Comparison of ENCODE assay signal across 9 mouse cellular contexts in genomic region chr9:14053704-14054103, GRCm38 (mm10).
DNase-seq lines count a peak whose midpoint lies in the region; ATAC-seq lines count a peak whose summit lies in the region.
"Had no signal": no experiment of that assay in that cellular context is flagged by ENCODE, and none has a peak within 500 bp of the region (broad histone marks: within the 10 kb centered on the region; RNA-seq: fewer than 3 reads in every experiment).

No protein-coding gene starts in this region.

- H3K4me2 ChIP-seq in heart, embryonic 12.5 days: no peak overlapping the region
- H3K4me2 ChIP-seq in kidney, embryonic 15.5 days: no peak overlapping the region
- H3K4me2 ChIP-seq: limb, embryonic 12.5 days had no signal

- H3K36me3 ChIP-seq in heart, embryonic 12.5 days: no peaks in the 10 kb centered on the region
- H3K36me3 ChIP-seq in kidney, embryonic 15.5 days: no peaks in the 10 kb centered on the region
- H3K36me3 ChIP-seq: limb, embryonic 12.5 days had no signal

- no peak overlapping the region for H3K4me3 ChIP-seq in heart, embryonic 12.5 days
- H3K4me3 ChIP-seq in kidney, embryonic 15.5 days (replicated peaks): no peak overlapping the region
- H3K4me3 ChIP-seq: limb, embryonic 12.5 days had no signal

- no peak overlapping the region for H3K9ac ChIP-seq in heart, embryonic 12.5 days
- no peak overlapping the region for H3K9ac ChIP-seq in kidney, embryonic 15.5 days
- H3K9ac ChIP-seq: limb, embryonic 12.5 days had no signal

- peak; percentile 71; the same call in 1 of the 2 replicates for ATAC-seq in heart, embryonic 12.5 days (ENCODE audit: insufficient number of reproducible peaks, low FRiP score)
- 0 out of 2 replicates have a peak, but pooled peaks have one; percentile 49 for ATAC-seq in kidney, embryonic 15.5 days (replicated peaks; ENCODE audit: low FRiP score)

- no peak for DNase-seq in heart, postnatal 36 days
- DNase-seq in adipocyte (ENCODE audit: low spot score): peak; percentile 47
- DNase-seq in lung, postnatal 36 days: peak; percentile 77
- DNase-seq in frontal cortex, postnatal 25 days (ENCODE audit: low spot score in 2 of 2): no peak
- DNase-seq in cerebellum, adult 18-20 months: no peak
- DNase-seq in urinary bladder, adult 2 months (ENCODE audit: low spot score): no peak

- 14% methylated on average over 2 of the region's 2 CpGs for WGBS in heart, embryonic 12.5 days
- 31% methylated on average over 2 of the region's 2 CpGs for WGBS in kidney, embryonic 15.5 days

- intact Hi-C loops in heart, postnatal 36 days (cut with DNase I): loop anchor here (5.0 kb wide), 1 partner anchor 224 kb away; the partner anchor contains the start of gene Sesn3

- peak overlapping the region; percentile 8; the same call in 1 of the 2 replicates for H3K27ac ChIP-seq in heart, embryonic 12.5 days (ENCODE audit: poor library complexity, severe bottlenecking)
- H3K27ac ChIP-seq in kidney, embryonic 15.5 days: no peak overlapping the region
- H3K27ac ChIP-seq: limb, embryonic 12.5 days had no signal

- H3K9me3 ChIP-seq in heart, embryonic 12.5 days (replicated peaks): no peaks in the 10 kb centered on the region
- no peaks in the 10 kb centered on the region for H3K9me3 ChIP-seq in kidney, embryonic 15.5 days (replicated peaks)
- H3K9me3 ChIP-seq: limb, embryonic 12.5 days had no signal

- no peaks in the 10 kb centered on the region for H3K27me3 ChIP-seq in heart, embryonic 12.5 days (replicated peaks)
- no peaks in the 10 kb centered on the region for H3K27me3 ChIP-seq in kidney, embryonic 15.5 days
- H3K27me3 ChIP-seq: limb, embryonic 12.5 days had no signal

- H3K4me1 ChIP-seq in heart, embryonic 12.5 days (replicated peaks): peaks cover 14% of the 10 kb centered on the region
- H3K4me1 ChIP-seq in kidney, embryonic 15.5 days: peaks cover 22% of the 10 kb centered on the region

Comparison
In these comparisons a context has a peak if more than half of its experiments do, and no peak if none do; other contexts are left out.
1. DNase-seq: peak in adipocyte (single experiment) and lung, postnatal 36 days (single experiment); none in heart, postnatal 36 days (0 of 2), frontal cortex, postnatal 25 days (0 of 2), cerebellum, adult 18-20 months (0 of 2) and urinary bladder, adult 2 months (single experiment).